Mouse (Mus musculus) lung, embryonic 16.5 days (tissue): Measurements from ENCODE around the gene Mrps27. TPM values are rescaled to one million over a fixed set of nuclear protein-coding genes. Genes with fewer than 3 reads are reported as not detected.

ENCODE experiments used
- ATAC-seq: fragments of 200-750 bp; cut with Nextera tagmentation; 2 replicates; pipeline ENCODE4 v1.8.0; 2017; ENCODE audit warnings: low read depth, mild to moderate bottlenecking, moderate library complexity
- H3K27ac ChIP-seq: fragments of 300-500 bp; sonication (generic); 2 replicates; pipeline ENCODE4 v1.5.1; 2014; ENCODE audit warnings: mild to moderate bottlenecking, control low read depth, low read length
- H3K27me3 ChIP-seq: fragments of 300-500 bp; sonication (generic); 2 replicates; pipeline ENCODE4 v1.6.1; 2014; ENCODE audit warnings: low read depth, low read length, mixed read lengths; ENCODE audit not compliant: control insufficient read depth, insufficient read depth
- H3K36me3 ChIP-seq: fragments of 300-500 bp; sonication (generic); 2 replicates; pipeline ENCODE4 v1.6.1; 2014; ENCODE audit warnings: low read length; ENCODE audit not compliant: control insufficient read depth, insufficient read depth
- H3K4me1 ChIP-seq: fragments of 300-500 bp; sonication (generic); replicated peaks from 2 replicates; pipeline ENCODE4 v1.6.1; 2014; ENCODE audit warnings: low read length, mixed read lengths; ENCODE audit not compliant: control insufficient read depth, insufficient read depth
- H3K4me2 ChIP-seq: fragments of 300-500 bp; sonication (generic); 2 replicates; pipeline ENCODE4 v1.6.1; 2014; ENCODE audit warnings: low read depth, low read length, control low read depth
- H3K4me3 ChIP-seq: fragments of 300-500 bp; sonication (generic); 2 replicates; pipeline ENCODE4 v1.5.1; 2014; ENCODE audit warnings: mild to moderate bottlenecking, low read length, control low read depth
- H3K9ac ChIP-seq: fragments of 300-500 bp; sonication (generic); 2 replicates; pipeline ENCODE4 v1.6.1; 2014; ENCODE audit warnings: low read length, control low read depth
- H3K9me3 ChIP-seq: fragments of 300-500 bp; sonication (generic); 2 replicates; pipeline ENCODE4 v1.6.1; 2016; ENCODE audit warnings: low read length; ENCODE audit not compliant: control insufficient read depth
- WGBS: fragments of 180-500 bp; shearing (Covaris S2); extraction: QIAGEN DNeasy Blood & Tissue Kit; methylation state at CpG from one replicate; pipeline ENCODE4 v1.1.7; 2014; 5-methylcytosine and 5-hydroxymethylcytosine counted together
- polyA plus RNA-seq: library from polyadenylated mRNA; unstranded; fragments of >200 nt; fragmentation: Nextera tagmentation; extraction: Ambion mirVana; gene quantifications from 2 replicates; pipeline ENCODE4 v1.2.1, GENCODE M21; 2015

Mrps27 gene
- polyA plus RNA-seq, 1 experiment from 2014 or later, result 53.8 TPM

DNA sequence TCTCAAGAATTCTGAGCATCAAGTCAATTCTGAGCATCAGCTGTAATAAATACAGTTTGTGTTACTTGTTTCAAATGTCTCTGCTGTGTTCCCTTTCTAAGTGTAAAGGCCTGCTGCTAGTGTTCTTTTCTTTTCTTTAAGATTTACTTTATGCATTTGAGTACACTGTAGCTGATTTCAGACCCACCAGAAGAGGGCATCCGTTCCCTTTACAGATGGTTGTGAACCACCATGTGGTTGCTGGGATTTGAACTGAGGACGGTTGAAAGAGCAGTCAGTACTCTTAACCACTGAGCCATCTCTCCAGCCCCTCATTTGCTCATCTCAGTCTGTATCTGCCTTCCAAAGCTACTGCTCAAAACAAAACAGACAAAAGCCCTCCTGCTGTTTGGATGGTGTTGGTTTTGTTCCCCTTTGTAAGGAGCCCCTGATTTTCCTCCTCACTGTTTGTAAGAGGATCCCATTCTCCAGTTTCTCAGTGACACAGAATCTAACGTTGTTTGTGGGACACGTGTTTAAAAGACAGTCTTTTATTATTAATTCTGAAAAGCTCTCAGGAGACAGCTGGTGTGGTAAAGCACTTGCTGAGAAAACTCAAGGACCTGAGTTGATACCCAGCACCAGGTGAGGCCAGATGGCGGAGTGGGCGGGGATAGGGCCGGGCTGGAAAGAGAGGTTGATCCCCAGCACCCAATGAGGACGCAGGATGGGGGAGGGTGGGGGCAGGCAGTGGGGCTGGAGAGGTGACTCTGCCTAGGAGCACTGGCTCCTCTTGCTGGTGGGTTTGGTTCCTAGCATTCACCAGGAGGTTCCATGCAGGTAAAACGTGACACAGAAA, 12.1 kb downstream of the Mrps27 start:
- H3K27me3 ChIP-seq, result no peaks in the 10 kb centered on the region
- no peak overlapping the region for H3K4me2 ChIP-seq
- H3K9ac ChIP-seq, result no peak overlapping the region
- H3K4me1 ChIP-seq, result no peaks in the 10 kb centered on the region
- no peak overlapping the region for H3K27ac ChIP-seq
- no peak for ATAC-seq
- WGBS, result 39% methylated on average over 9 of the region's 9 CpGs
- no peaks in the 10 kb centered on the region for H3K9me3 ChIP-seq
- no peak overlapping the region for H3K4me3 ChIP-seq
- H3K36me3 ChIP-seq, result 0 out of 2 replicates have a peak, but pooled peaks cover 5% of the 10 kb centered on the region

DNA sequence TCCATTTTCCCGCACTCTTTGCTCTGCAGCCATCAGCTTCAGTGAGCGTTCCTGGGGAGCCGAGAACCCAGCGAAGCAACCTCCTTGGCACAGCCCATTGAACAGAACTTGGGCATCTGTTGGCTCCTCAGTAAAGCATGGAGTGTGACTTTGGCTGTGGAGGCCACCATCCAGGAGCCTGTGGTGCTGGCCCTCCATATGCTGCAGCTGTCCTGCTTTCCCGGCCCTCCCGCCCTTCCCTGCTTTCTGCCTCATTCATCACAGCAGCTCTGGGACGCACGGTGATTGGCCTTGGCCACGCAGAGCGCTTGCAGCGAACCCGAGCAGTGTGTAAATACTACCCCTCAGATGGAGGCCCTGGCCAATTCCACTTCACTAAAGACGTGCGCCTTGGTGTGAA, 14.3 kb downstream of the Mrps27 start:
- H3K27me3 ChIP-seq, result no peaks in the 10 kb centered on the region
- H3K36me3 ChIP-seq, result 0 out of 2 replicates have a peak, but pooled peaks cover 10% of the 10 kb centered on the region
- no peak for ATAC-seq
- no peak overlapping the region for H3K9ac ChIP-seq
- H3K4me1 ChIP-seq, result no peaks in the 10 kb centered on the region
- WGBS, result 65% methylated on average over 14 of the region's 14 CpGs
- no peak overlapping the region for H3K27ac ChIP-seq
- H3K4me3 ChIP-seq, result no peak overlapping the region
- no peak overlapping the region for H3K4me2 ChIP-seq
- H3K9me3 ChIP-seq, result no peaks in the 10 kb centered on the region

DNA sequence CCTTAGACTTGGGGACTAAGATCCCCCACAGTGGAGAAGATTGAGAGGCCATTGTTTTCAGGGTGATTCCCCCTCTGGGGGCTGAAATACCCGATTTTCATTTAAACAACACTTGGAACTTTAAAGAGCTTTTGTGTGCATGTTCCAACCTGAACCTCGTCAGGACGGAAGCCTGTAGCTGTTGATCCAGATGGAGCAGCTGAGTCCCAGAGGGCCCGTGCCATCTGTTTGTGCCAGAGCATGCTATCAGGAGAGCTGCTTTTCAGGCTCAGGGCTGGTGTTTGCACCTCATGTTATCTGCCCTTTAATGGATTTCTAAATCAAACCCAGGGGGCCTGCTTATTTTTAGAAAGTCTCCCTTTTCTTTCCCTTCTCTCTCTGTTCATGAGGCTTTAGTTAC, 19.3 kb downstream of the Mrps27 start:
- Histone ChIP-seq H3K36me3 (peaks cover 12% of the 10 kb centered on the region), H3K27ac (no peak overlapping the region)
- no peak for ATAC-seq

DNA sequence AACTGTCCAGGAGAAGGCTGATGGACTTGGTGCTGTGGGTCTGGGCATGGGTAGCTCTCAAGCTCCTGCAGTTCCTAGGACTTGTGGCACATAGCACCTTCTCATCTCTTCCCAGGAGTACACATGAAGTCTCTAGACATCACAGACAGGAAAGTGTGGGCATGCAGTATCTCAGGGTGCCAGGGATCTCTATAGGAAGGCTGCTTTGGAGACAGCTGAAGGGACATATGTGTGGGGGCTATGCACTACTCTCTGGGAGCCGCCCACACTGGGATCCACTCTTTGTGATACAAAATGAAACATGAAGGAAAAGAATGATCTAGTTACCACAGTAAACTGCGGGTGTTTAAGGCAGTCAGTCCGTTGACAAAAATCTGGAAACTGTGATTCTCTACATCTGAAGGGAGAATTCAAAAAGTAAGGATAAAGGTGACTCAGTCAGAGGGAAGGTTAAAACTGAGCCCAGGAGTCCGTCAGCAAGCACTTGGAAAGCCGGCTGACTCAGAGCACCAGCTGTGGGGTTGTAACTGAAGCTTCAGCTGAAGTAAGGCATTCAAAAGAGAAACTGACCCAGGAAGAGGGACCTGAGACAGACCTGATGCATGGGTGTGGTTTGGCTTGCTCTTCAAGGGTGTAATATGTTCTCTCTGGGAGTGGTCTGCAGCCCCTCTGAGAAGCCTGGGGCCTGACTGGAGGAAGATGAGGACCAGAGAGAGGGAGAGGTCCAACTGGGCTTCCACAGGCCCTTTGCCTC, 22.0 kb downstream of the Mrps27 start:
- ATAC-seq, result no peak
- H3K9ac ChIP-seq, result no peak overlapping the region
- H3K4me3 ChIP-seq, result no peak overlapping the region
- no peak overlapping the region for H3K27ac ChIP-seq
- no peaks in the 10 kb centered on the region for H3K4me1 ChIP-seq
- peaks cover 8% of the 10 kb centered on the region for H3K36me3 ChIP-seq
- WGBS, result 90% methylated on average over 5 of the region's 5 CpGs
- no peaks in the 10 kb centered on the region for H3K27me3 ChIP-seq
- H3K9me3 ChIP-seq, result no peaks in the 10 kb centered on the region
- no peak overlapping the region for H3K4me2 ChIP-seq

More for the DNA sequence above, 19.3 kb downstream of the Mrps27 start:
- no peaks in the 10 kb centered on the region for H3K4me1 ChIP-seq
- H3K27me3 ChIP-seq, result no peaks in the 10 kb centered on the region
- no peak overlapping the region for H3K4me2 ChIP-seq
- no peak overlapping the region for H3K9ac ChIP-seq
- 70% methylated on average over 4 of the region's 4 CpGs for WGBS
- no peak overlapping the region for H3K4me3 ChIP-seq
- no peaks in the 10 kb centered on the region for H3K9me3 ChIP-seq

DNA sequence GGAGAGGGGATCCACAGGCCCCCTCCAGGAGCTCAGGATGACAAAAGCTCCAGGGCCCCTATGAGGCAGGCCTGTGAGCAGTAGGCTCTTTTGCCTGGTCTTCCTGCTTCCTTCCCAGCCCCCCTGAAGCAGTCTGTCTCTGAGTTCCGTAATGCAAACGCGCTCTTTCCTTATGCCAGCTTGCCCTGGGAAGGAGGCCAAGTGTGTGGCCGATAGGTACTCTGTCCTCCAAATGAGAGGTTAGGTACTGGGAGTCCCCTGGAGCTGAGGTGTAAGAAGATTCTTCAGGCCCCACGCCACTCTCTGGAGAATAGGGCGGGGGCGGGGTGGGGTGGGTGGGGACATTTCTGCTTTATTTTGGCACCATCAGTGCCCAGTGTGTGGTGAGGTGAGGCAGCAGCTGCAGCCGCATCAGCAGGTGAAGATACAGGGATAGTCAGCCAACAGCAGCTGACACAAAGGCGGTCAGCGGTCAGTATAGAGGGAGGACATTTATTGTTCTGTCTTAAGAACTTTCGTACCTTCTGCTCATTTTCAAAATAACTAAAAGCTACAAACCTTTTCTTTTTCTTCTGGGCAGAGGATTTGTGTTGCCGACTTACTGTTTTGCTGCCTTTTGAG, 23.1 kb downstream of the Mrps27 start:
- 83% methylated on average over 12 of the region's 12 CpGs for WGBS
- no peaks in the 10 kb centered on the region for H3K4me1 ChIP-seq
- no peak overlapping the region for H3K9ac ChIP-seq
- peaks cover 8% of the 10 kb centered on the region for H3K36me3 ChIP-seq
- no peak overlapping the region for H3K4me2 ChIP-seq
- no peak for ATAC-seq
- no peak overlapping the region for H3K27ac ChIP-seq
- no peaks in the 10 kb centered on the region for H3K9me3 ChIP-seq
- H3K27me3 ChIP-seq, result no peaks in the 10 kb centered on the region
- no peak overlapping the region for H3K4me3 ChIP-seq

DNA sequence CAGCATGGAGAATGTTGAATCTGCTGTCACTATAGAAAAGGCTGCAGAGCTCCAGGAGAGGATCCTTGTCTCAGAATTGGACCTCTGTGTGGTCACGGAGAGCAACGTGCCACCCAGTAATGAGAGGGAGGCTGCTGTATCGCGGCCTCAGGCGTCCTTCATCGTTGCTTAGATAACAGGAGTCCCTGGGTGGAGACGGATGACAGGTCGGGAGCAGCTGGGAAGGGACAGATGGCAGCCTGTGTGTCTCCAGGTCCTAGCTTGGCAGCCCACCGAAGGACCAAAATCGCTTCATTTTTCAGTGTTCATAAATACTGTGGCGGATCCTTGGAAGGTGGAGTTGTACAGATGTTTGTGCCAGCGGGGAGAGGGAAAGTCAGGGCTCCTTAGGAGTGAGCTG, 24.5 kb downstream of the Mrps27 start:
- Histone ChIP-seq H3K4me1 (no peaks in the 10 kb centered on the region), H3K4me2 (no peak overlapping the region), H3K27ac (no peak overlapping the region), H3K27me3 (no peaks in the 10 kb centered on the region), H3K4me3 (no peak overlapping the region), H3K9me3 (no peaks in the 10 kb centered on the region), H3K36me3 (peaks cover 3% of the 10 kb centered on the region), H3K9ac (no peak overlapping the region)
- WGBS, result 64% methylated on average over 12 of the region's 12 CpGs
- ATAC-seq, result no peak

DNA sequence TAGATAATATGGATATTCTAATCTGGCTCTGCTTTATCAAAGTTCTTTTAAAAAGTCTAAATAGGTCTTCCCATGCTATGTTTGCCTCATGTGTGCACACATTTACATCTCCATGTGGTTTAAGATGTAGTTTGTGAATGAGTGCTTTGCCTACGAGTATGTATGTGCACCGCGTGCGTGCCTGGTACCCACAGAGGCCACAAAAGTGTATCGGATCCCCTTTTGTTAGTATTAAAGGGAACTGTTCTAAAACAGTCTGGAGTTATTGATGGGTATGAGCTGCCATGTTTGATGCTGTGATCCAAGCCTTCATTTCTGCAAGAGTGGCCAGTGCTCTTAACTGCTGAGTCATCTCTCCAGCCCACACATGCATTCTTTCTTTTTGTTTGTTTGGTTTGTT, 26.7 kb downstream of the Mrps27 start:
- no peak for ATAC-seq
- 90% methylated on average over 5 of the region's 5 CpGs for WGBS
- Histone ChIP-seq H3K9me3 (no peaks in the 10 kb centered on the region), H3K4me2 (no peak overlapping the region), H3K9ac (no peak overlapping the region), H3K36me3 (no peaks in the 10 kb centered on the region; the same call in 1 of the 2 replicates), H3K27me3 (no peaks in the 10 kb centered on the region), H3K4me1 (no peaks in the 10 kb centered on the region), H3K4me3 (no peak overlapping the region), H3K27ac (no peak overlapping the region)

DNA sequence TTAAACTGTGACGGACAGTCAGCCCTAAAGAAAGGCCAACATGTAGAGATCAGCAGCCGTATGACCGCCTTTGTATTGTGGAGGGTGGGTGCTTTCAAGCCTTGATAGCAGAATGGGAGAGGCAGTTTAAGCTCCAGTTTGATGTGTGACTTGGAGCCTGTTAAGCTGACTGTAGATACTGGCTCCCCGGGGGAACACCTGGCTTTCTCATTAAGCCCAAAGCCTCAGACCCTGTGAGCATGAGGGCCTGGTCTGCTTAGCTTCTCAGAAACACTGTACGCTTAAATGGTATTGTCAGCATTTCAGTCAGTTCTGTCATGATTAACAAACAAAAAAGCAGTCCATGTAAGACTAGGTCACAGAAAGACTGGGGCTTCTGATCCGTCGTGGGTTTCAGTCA, 29.1 kb downstream of the Mrps27 start:
- no peak for ATAC-seq
- no peak overlapping the region for H3K4me2 ChIP-seq
- H3K4me3 ChIP-seq, result no peak overlapping the region
- no peak overlapping the region for H3K9ac ChIP-seq
- no peak overlapping the region for H3K27ac ChIP-seq
- H3K36me3 ChIP-seq, result no peaks in the 10 kb centered on the region
- no peaks in the 10 kb centered on the region for H3K27me3 ChIP-seq
- no peaks in the 10 kb centered on the region for H3K4me1 ChIP-seq
- 80% methylated on average over 7 of the region's 7 CpGs for WGBS
- H3K9me3 ChIP-seq, result no peaks in the 10 kb centered on the region

DNA sequence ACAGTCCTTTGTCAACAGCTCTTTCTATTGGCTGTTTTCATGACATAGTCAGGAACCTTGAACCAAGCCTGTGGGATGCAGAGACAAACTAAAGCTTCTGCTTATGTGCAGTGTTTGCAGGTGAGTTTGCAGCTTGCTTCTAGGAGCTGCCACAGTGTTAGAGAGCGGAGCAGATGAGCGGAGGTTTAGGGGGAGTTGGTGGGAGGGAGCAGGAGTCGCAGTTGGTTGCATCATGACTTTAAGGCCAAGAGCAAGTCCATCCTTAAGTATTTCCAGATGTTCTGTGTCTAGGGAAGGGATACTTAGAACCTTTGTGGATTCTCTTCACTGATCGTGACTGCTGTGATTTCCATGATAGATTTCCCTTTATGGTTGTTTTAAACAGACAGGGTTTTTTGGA, 29.6 kb downstream of the Mrps27 start:
- Histone ChIP-seq H3K9ac (no peak overlapping the region), H3K4me2 (no peak overlapping the region), H3K4me1 (no peaks in the 10 kb centered on the region), H3K9me3 (no peaks in the 10 kb centered on the region), H3K27ac (no peak overlapping the region), H3K36me3 (no peaks in the 10 kb centered on the region), H3K27me3 (no peaks in the 10 kb centered on the region), H3K4me3 (no peak overlapping the region)
- WGBS, result 68% methylated on average over 4 of the region's 4 CpGs
- ATAC-seq, result no peak
